Mouse (Mus musculus) bone marrow macrophage, adult 2 months (primary cell): ENCODE measurements at regions not wholly inside any gene's neighbourhood (a gene's known extent, or its start where the extent isn't known, plus 50 kb on each side); places are given as distances from the start of the nearest gene placed in this dataset.

Experiments used
- CTCF ChIP-seq: IDR thresholded peaks from 2 replicates; pipeline ENCODE4 v1.5.1; 2012; ENCODE audit warnings: low read depth, mild to moderate bottlenecking, low read length, moderate library complexity
- POLR2A ChIP-seq: IDR thresholded peaks from 2 replicates; pipeline ENCODE4 v1.6.1; 2012; ENCODE audit warnings: mild to moderate bottlenecking, low read depth, low read length, borderline replicate concordance

DNA sequence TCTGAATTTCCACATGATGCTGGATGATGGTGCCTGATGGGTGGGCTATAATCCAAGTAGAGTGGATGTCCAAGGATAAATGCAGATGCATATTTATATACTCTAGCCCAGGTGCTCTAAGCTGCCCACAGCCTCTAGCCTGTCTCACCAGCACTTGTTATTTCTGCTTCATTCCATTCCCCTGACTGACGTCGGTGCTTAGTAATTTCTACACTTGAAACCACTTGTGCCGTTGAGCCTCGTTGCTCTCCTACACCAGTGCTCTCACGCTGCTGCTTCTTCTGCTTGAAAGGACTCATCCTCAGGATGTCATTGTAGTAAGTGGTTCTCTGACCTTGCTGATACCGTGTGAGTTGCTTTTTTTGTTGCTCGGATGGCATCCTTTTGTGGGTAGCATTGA lies 724.7 kb upstream of the Auts2 start:
- TF ChIP-seq POLR2A (no peak), CTCF (no peak)
